Mouse (Mus musculus) hindbrain, postnatal 0 days (tissue): ENCODE data around the gene Add2. TPM values are rescaled to one million over a fixed set of nuclear protein-coding genes. Genes with fewer than 3 reads are reported as not detected.
"Not testable (repeated sequence)": the region's sequence is repeated elsewhere in the genome, so short reads cannot be mapped to it uniquely, and the experiment has no call there.

Source experiments
- ATAC-seq: fragments of 200-750 bp; cut with Nextera tagmentation; 2 replicates; pipeline ENCODE4 v1.8.0; 2017; ENCODE audit warnings: mild to moderate bottlenecking, moderate TSS enrichment, moderate library complexity
- DNase-seq: peaks from one replicate; pipeline ENCODE4 v3.0.0-alpha.2; 2015; ENCODE audit warnings: low spot score
- H3K27ac ChIP-seq: fragments of 300-500 bp; sonication (generic); 2 replicates; pipeline ENCODE4 v1.5.1; 2014; ENCODE audit warnings: mild to moderate bottlenecking
- H3K27me3 ChIP-seq: fragments of 300-500 bp; sonication (generic); 2 replicates; pipeline ENCODE4 v1.6.1; 2014; ENCODE audit warnings: low read length, mixed read lengths; ENCODE audit not compliant: insufficient read depth
- H3K36me3 ChIP-seq: fragments of 300-500 bp; sonication (generic); 2 replicates; pipeline ENCODE4 v1.6.1; 2014; ENCODE audit warnings: low read length, mixed read lengths; ENCODE audit not compliant: insufficient read depth
- H3K4me1 ChIP-seq: fragments of 300-500 bp; sonication (generic); 2 replicates; pipeline ENCODE4 v1.6.1; 2014; ENCODE audit warnings: antibody characterized with exemption, low read length, mixed read lengths; ENCODE audit not compliant: insufficient read depth
- H3K4me2 ChIP-seq: fragments of 300-500 bp; sonication (generic); 2 replicates; pipeline ENCODE4 v1.6.1; 2014; ENCODE audit warnings: low read depth, mild to moderate bottlenecking, low read length, moderate library complexity, mixed read lengths
- H3K4me3 ChIP-seq: fragments of 300-500 bp; sonication (generic); 2 replicates; pipeline ENCODE4 v1.5.1; 2014; ENCODE audit warnings: low read length
- H3K9ac ChIP-seq: fragments of 300-500 bp; sonication (generic); replicated peaks from 2 replicates; pipeline ENCODE4 v1.6.1; 2014; ENCODE audit warnings: mild to moderate bottlenecking, low read length, moderate library complexity, mixed read lengths
- H3K9me3 ChIP-seq: fragments of 300-500 bp; sonication (generic); 2 replicates; pipeline ENCODE4 v1.6.1; 2016; ENCODE audit warnings: low read length, mixed read lengths
- CTCF ChIP-seq: IDR thresholded peaks from 2 replicates; pipeline ENCODE4 v1.5.1; 2016; ENCODE audit warnings: antibody characterized with exemption, control low read depth, low read depth
- WGBS: fragments of 180-500 bp; shearing (Covaris S2); extraction: QIAGEN DNeasy Blood & Tissue Kit; methylation state at CpG from one replicate; pipeline ENCODE4 v1.1.7; 2014; 5-methylcytosine and 5-hydroxymethylcytosine counted together
- polyA plus RNA-seq: library from polyadenylated mRNA; unstranded; fragments of >200 nt; fragmentation: Nextera tagmentation; extraction: Ambion mirVana; gene quantifications from 2 replicates; pipeline ENCODE4 v1.2.1, GENCODE M21; 2015
- total RNA-seq: library from RNA; depleted of rRNA; stranded (reverse); fragments of >200 nt; gene quantifications from 2 replicates; pipeline ENCODE4 v1.2.3, GENCODE M21; 2014

The Add2 gene
- total and polyA plus RNA-seq, 2 experiments from 2014 or later, result 90.0 to 132 TPM

DNA sequence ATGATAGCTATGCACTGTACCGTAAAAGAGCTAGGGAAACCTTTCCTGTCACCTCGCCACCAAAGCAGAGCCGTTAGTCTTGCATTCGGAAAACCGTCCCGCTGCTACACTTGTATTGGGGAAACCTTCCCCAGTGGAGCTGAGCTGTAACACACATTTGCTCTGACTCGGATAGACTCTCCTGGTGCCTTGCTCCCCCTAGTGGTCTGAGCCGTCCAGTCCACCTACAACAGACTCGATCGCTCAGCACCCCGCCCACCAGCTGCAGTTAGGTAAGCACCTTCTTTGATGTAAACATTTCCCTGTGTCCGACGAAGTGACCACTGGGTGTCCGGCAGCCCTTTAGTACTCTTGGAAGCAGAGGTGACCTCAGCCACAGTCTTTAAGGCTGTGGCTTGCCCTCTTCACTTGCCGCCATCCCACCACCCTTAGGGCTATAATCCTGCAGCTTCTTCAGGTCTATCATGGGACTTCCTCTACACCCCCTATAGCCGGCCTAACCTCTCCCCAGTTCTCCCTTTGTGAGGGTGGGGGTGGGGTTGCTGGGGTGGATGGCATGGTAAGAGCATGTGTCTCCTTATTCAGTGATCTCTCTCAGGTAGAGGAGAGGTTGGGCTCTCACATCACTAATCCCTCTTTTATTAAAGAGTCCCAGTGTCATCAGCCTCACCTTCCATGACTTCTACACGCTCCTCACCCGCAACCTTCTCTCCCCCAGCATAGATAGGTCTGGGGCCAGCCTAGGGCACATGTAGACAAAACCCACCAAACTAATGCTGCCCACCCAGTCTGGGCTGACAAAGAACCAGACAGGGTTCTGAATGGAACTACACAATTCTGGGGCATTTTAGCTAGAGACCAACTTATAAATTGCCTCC, 24.0 kb upstream of the Add2 start:
- ATAC-seq (peak; percentile 97), DNase-seq (peak; percentile 92)
- Histone ChIP-seq H3K4me3 (peak overlapping the region; percentile 19), H3K4me1 (no peaks in the 10 kb centered on the region), H3K9me3 (no peaks in the 10 kb centered on the region), H3K27me3 (no peaks in the 10 kb centered on the region), H3K27ac (no peak overlapping the region), H3K9ac (no peak overlapping the region; the same call in 1 of the 2 replicates), H3K4me2 (peak overlapping the region; percentile 51), H3K36me3 (no peaks in the 10 kb centered on the region)
- peak; percentile 99 for TF ChIP-seq CTCF
- WGBS, result 15% methylated on average over 18 of the region's 18 CpGs

DNA sequence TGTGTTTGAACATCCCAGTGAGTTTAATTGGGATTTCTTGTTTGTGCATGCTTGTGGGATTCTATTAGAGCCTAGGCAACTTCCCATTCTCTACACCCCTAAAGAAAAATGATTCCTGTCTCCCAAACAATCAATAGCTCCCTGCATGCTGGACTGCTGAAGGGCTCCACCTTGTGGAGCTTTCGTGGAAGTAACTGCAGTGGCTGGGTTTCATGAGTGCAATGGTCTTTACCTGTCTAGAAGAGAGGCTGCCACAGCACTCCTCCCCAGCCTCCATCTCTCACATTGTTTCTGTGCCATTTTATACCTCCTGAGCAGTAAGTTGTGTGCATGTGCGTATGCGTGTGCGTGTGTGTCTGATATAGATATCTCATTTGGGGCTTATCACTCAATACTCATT, 18.5 kb upstream of the Add2 start:
- DNase-seq (peak; percentile 84), ATAC-seq (peak; percentile 63; the same call in 1 of the 2 replicates)
- no peak overlapping the region for H3K27ac ChIP-seq
- H3K9ac ChIP-seq, result no peak overlapping the region
- no peak overlapping the region for H3K4me3 ChIP-seq
- no peaks in the 10 kb centered on the region for H3K4me1 ChIP-seq
- peak; percentile 89 for TF ChIP-seq CTCF
- H3K9me3 ChIP-seq, result no peaks in the 10 kb centered on the region
- H3K27me3 ChIP-seq, result no peaks in the 10 kb centered on the region
- no peak overlapping the region for H3K4me2 ChIP-seq
- 34% methylated on average over 4 of the region's 4 CpGs for WGBS
- no peaks in the 10 kb centered on the region for H3K36me3 ChIP-seq

DNA sequence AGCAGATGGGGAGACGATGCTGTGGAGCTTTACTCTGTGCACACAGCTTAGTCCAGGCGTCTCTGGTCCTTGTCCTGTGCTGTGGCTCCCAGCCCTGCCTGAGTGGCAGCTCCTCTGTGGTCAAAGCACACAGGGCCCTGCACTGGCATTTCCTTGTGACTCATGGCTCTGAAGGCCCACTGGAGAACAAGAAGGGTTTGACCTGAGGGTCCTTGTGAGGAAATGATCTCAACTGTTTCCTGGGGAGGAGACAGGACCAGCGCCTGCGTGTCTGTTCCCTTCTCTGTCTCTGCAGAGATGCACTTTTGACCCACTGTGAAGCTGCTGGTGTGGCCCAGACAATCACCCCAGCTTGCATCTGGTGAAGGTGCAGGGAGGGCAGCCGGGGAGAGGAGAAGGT, 13.7 kb upstream of the Add2 start:
- not testable (repeated sequence) for H3K27me3 ChIP-seq, H3K27ac ChIP-seq, H3K36me3 ChIP-seq, ATAC-seq, DNase-seq, H3K4me3 ChIP-seq, H3K9me3 ChIP-seq, H3K4me1 ChIP-seq, H3K9ac ChIP-seq, H3K4me2 ChIP-seq
- WGBS, result 80% methylated on average over 5 of the region's 5 CpGs

DNA sequence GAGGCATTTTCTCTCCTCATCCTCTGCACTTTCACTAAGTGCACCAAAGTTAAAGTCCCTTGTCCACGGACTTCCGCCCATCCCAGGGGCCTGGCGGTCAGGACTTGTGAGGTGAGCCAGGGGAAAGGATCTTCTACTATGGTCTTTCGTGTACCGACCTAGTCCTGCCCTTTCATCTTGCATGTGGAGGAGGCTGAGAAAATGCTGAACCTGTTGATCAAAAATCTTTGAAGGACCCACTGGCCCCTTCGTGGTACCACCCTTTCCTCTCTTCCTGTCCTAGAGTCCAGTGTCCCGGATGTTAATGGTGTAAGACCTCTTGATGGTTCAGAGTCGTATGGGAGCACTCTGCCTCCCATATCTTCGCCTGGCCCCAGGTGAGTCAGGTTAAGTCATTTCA, 12.6 kb upstream of the Add2 start, which contains the start of gene Figla:
Figla (plus strand) TSS at position 301 of the 400 bp plus-strand sequence.
- ATAC-seq (no peak), DNase-seq (no peak)

DNA sequence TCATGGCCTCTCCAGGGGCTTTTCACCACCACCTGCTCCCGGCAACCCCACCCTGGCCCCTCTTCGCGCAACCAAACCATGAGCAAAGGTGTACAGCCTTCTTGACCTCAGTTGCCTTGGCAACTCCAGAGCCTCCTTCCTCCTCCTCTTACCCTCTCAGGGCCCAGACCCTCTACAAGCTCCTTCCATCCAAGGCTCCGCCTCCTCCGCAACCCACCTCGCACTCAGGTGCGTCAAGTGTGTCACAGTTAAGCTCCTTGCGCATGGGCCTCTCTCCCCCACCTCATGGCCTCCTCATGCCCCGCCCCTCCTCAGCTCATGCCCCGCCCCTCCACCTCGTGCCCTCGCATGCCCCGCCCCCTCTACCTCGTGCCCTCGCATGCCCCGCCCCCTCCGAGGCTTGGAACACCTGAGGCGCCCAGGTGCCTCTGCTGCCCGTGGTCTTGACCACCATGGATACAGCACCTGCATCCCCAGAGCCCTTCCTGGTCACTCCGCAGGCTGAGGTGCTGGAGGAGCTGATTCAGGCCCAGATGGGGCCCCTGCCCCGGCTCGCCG, 11.6 kb upstream of the Add2 start:
- Histone ChIP-seq H3K27me3 (no peaks in the 10 kb centered on the region), H3K36me3 (no peaks in the 10 kb centered on the region), H3K9ac (no peak overlapping the region), H3K9me3 (no peaks in the 10 kb centered on the region), H3K4me3 (no peak overlapping the region), H3K4me1 (no peaks in the 10 kb centered on the region), H3K4me2 (no peak overlapping the region), H3K27ac (no peak overlapping the region)
- no peak for TF ChIP-seq CTCF
- ATAC-seq (no peak), DNase-seq (no peak)
- 83% methylated on average over 23 of the region's 23 CpGs for WGBS

More for the DNA sequence above, 12.6 kb upstream of the Add2 start, which contains the start of gene Figla:
- WGBS, result 83% methylated on average over 9 of the region's 9 CpGs
- Histone ChIP-seq H3K4me3 (no peak within 1 kb of the TSS), H3K27ac (no peak within 1 kb of the TSS), H3K4me2 (no peak within 1 kb of the TSS), H3K36me3 (no peaks in the 10 kb centered on the region), H3K4me1 (no peaks in the 10 kb centered on the region), H3K27me3 (no peaks in the 10 kb centered on the region), H3K9me3 (no peaks in the 10 kb centered on the region), H3K9ac (no peak within 1 kb of the TSS)
- TF ChIP-seq CTCF, result no peak

DNA sequence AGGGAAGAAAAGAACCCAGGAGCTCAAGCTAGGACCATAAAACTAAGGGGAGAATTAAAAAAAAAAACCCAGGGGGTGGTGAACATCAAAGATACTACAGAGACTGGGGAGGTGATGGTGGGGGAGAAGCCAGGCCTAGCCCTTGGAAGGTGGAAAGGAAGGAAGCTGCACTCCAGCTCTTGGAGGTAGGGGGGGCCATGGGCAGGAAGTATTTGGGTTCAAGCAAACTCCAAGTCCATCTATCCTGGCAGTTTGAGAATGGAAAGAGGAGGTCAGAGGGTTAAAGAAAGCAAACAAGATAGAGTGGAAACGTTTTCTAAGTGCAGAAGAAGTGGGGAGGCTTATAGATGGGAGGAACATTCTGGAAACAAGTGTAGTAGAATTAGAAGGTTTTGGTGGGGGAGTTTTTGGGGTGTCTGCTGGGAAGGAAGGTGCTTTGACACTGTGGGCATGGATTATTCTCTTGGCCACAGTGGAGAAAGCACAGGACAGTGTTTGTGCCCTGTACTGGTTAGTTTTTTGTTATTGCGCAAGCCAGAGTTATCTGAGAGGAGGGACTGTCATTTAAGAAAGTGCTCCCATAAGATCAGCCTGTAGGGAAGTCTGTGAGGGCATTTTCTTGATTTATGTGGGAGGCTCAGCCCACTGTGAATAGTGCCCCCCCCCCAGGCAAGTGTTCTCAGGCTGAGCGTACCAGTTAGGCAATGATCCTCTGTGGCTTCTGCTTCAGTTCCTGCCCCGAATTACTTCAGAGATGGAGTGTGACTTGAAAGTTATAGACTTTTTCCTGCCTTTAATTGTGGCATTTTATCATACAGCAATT, 8.9 kb upstream of the Add2 start:
- ATAC-seq (no peak), DNase-seq (no peak)
- no peaks in the 10 kb centered on the region for H3K36me3 ChIP-seq
- no peak overlapping the region for H3K27ac ChIP-seq
- no peak overlapping the region for H3K4me3 ChIP-seq
- no peak for TF ChIP-seq CTCF
- H3K9ac ChIP-seq, result no peak overlapping the region
- H3K27me3 ChIP-seq, result no peaks in the 10 kb centered on the region
- no peaks in the 10 kb centered on the region for H3K4me1 ChIP-seq
- no peaks in the 10 kb centered on the region for H3K9me3 ChIP-seq
- no peak overlapping the region for H3K4me2 ChIP-seq
- WGBS, result 70% methylated on average over 4 of the region's 4 CpGs
